Mouse (Mus musculus) CD4-positive, CD25-positive, alpha-beta regulatory T cell, adult 4 months (primary cell): ENCODE results near the gene Zfp869. TPM values are rescaled to one million over a fixed set of nuclear protein-coding genes. Genes with fewer than 3 reads are reported as not detected.
"Not testable (repeated sequence)": the region's sequence is repeated elsewhere in the genome, so short reads cannot be mapped to it uniquely, and the experiment has no call there.

ENCODE experiments used
- ATAC-seq: one replicate; pipeline ENCODE4 v1.8.0; 2017
- polyA plus RNA-seq, 2 experiments: library from polyadenylated mRNA; unstranded; fragments of 100-300 nt; shearing (Covaris generic); gene quantifications; one replicate each; pipeline ENCODE4 v1.2.1; 2017

Zfp869 gene
- 10 to 100 TPM; 49.1 to 73.3 TPM for polyA plus RNA-seq

DNA sequence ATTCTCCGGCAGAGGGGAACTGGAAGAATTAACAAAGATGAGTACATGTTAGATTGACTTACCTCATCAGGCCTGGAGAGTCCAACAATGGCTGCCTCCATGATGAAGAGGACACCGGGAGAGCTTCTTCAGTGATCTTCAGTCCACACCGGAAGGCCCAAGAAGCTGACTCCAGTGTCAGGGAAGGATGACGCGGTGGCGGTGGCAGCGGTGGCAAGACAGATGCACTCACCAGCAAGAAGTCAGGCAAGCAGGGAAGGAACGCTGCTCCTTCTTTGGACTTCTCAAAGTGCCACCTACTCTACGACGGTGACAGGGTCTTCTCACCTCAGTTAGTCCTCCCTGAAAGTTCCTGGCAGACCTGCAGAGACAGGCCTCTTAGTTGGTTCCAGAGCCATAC lies at the start of gene Zfp869:
Gene Zfp869, minus strand, starts transcription at position 101 of the 400 bp plus-strand sequence.
- not testable (repeated sequence) for ATAC-seq

DNA sequence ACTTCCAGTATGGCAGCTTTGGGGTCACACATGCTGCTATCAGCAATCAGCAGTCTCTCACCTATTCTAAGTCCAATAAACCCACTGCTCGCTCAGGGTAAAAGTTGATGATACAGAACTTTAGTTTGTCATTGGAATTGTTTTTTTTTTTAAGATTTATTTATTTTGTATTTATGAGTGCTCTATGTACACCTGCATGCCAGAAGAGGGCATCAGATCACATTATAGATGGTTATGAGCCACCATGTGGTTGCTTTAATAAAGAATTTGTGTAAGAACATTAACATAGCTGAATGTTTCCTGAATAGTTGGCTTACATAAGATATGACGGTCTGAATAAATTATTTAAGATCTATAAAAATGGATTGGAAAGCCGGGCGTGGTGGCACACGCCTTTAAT lies 47.8 kb upstream of the Zfp869 start:
- no peak for ATAC-seq

DNA sequence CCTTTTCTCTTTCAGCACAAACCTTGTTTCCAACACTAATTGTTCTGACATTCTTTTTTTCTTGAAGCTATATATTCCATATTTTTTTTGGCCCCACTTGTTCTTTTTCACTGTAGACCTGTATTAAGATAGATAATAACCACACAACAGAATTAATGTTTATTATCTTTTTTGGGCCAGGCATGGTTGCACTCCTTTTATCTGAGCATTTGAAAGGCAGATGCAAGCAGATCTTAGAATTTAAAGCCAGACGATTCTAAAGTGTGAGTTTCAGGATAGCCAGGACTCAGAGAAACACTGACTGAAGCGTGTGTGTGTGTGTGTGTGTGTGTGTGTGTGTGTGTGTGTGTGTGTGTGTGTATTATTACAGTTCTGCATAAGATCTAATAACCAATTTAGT lies 41.9 kb upstream of the Zfp869 start:
- ATAC-seq: no peak

DNA sequence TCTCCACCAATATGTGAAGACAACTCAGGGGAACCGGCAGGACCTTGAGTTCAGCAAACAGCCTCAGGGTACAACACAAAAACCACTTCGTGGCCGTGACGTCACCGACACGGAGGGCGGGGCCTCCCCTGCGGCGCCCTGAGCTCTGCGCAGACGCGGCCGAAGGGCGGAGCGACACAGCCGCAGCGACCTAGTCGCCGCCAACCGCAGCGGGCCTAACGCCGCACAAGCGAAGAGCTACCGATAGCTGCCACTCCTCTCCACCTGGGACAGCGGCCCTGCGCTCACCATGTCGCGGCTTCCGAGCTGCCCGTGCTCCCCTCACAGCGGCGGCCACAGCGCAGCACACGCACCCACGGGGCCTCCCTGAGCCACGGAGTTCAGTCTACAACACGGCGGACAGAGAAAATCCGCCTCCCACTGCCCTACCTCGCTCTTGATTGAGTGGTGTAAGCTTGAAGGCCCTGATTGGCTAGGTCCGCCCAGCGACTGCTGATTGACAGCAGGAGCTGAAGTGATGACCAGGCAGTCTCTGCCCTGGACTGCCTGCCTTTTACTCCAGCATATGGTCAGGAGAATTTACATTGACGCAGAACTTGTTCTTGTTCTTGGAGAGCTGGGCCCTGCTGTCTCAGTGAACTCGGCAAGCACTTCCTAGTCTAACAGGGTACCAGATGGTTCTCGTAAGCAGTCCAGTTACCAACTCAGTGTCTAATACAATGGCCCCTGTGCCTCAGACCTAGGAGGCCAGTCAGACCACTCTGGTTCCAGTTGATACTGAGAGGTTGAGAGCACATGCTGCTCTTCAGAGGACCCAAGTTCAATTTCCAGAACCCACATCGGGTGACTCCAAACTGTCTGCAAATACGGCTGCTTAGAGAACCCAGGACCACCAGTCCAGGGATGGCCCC lies 39.3 kb upstream of the Zfp869 start, which contains the start of gene Zfp963:
Gene Zfp963, minus strand, starts transcription at position 427 of the 911 bp plus-strand sequence.
- peak; percentile 93 for ATAC-seq

DNA sequence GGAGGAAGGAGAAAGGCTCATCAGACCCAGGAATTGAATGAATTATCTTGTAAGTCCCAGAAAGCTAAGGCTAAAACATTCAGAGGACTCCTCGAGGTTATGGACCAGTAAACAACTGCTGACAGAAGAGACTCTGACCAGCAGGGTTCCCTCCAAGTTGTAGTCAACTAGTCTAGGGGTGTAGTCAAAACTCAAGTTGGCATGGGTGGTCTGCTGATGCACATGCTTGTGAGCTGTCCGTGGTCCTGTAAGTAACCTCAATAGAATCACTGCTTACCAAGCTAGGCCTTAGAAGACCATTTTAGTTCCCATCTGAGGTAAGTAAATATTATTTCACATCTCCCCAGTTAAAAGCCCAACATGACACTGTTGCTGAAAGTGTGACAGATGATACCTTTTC lies 30.7 kb upstream of the Zfp869 start:
- no peak for ATAC-seq

DNA sequence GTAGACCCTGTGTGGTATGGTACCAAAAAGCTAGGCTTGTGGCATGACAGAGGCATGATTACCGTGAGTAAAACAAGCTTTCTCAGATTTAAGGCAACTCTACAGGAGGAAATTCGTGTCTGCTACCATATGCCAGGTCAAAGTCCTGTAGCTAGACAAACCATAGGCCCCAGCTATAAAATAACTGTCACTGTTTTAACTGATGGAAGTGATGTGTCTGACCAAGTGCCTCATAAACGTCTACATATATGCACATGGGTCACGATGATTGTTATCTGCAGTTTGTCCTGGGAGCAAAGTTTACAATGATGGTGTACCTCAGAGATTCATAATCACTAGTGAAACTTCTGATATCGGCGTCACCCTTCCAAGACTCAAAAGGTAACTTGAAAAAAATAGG lies 30.2 kb upstream of the Zfp869 start:
- ATAC-seq: no peak

DNA sequence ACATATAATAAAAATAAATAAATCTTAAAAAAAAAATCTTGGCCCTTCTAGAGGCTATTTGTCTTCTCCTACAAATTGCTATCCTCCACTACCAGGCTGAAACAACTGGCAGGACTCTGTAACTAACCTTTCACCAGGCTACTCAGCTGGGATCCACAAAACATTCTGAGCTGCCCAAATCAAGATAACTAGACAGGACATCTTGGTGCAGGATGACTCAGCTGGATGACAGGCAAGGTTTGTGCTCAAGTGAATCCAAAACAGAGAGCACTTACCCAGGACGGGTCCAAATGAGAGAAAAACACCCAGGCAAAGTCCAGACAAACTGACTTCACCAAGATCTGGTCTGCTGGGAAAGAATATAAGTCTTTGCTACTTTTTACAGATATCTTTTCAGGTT lies 25.0 kb upstream of the Zfp869 start:
- ATAC-seq: no peak

DNA sequence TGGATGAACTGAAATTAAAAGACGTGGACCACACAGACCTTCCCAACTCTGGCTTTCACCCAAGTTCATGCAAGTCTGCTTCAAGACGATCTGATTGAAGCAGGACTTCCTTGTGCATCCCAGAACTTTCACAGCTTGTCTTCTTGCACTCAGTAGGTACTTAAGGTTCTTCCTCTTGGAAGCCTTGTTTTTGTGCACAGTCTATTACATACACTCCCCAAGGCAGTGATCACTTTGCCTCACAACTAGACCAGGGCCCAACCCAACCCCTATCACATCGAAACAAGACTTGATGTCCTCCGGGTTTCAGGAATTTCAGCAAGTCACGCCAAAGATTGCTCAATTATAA lies 6.7 kb upstream of the Zfp869 start:
- ATAC-seq: no peak

DNA sequence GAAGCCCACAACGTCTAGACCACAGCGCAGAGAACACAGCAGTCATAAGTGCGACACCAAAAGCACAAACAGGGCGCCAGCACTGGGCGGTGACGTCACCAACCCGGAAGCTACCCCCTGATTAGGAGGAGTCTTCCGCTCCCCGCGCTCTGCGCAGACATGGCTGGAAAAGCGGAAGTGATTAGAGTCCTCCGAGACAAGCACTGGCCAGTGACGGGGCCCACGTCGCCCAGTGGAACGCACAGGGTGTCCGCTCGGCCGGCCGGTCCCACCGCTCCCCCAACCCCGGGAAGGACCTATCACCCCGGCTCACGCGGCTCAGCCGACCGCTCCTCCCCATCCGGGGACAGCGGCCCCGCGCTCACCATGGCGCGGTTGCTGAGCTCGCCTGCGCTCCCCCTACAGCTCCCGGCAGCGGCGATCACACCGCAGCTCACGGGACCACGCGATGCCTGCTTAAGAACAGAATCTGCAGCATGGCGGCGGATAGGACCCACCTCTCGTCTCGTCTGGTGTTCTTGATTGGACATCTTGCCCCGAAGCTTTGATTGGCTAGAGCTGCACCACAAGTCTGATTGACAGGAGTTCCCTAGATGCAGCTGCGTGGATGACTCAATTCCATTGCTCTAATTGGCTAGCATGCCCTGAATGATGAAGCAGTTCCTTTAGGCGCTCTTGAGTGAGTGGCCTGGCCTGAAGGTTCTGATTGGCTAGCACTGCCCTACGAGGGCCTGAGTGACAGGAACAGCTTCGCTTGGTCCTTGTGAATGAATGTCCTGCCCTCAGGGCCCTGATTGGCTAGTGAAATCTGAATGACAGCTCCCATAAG lies 6.1 kb upstream of the Zfp869 start:
- peak; percentile 94 for ATAC-seq

DNA sequence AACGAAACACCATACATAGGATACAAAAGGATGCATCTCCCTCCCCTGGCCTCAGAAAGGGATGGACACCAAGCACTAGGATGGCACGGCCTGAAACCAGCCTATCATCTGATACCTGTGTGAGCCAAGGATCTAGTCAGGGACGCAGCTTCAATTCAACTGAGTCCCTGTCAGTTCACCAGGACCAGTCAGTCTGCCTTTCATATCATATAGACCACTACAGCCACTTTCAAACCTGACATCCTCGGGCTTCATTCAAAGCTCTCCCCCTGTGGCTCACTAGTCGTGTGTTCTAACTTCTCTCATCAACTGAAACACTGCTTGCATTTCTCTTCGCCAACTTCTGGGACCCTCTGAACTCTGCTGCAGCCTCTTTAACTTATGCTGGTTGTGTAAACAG lies 4.8 kb upstream of the Zfp869 start:
- ATAC-seq: no peak

DNA sequence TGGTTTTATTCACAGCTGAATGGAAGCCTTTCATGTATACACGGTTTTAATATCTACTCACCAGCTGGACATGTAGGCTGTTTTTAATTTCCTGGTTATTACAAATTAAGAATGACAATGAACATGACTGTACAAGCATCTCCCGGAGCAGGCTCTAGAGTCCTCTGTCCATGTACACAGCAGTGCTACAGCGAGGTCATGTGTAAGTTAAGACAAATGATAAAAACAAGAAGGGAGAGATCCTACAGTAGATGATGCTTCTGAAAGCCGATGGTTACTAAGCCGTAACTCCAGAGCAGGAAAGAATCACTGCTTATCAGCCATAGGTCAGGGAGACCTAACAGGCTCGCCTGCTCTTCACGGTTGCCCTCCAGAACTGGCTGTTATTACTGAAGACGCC lies 3.0 kb upstream of the Zfp869 start:
- ATAC-seq: no peak

DNA sequence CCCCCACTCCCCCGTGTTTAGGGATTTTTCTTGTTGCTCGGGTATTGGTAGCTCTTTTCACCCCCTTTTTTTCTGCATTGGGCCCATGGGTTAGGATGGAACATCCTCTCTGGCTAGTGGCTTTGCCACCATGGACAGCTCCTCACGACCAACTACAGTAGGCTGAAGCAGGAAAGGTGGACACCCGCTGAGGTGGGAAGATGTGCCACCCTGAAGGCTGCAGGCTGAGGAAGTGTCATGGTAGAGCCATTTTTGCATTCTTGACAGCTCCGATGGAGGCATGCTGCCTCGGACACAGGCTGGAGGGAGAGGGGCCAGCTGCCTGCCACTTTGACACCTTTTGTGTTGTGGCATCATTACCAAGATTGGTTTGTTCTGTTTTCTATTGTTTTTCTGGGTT lies 8.7 kb downstream of the Zfp869 start:
- no peak for ATAC-seq

DNA sequence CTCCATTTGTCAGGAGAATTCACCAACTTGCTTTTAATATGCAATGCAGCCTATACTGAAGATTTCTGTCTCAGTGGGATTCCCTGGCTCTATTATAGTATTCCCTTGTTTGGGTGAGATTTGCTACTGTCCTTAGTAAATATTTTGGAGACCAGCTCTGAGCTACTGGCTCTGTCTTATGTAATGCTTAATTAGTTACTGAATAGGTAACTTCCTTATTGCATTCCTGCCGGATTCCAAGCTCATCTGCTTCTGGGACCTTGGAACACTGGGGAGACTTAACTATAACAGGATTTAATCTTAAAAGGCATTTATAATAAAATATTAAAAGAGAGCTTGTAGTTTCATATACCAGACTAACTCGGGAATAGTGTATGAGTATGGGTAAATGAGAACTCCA lies 45.5 kb downstream of the Zfp869 start:
- ATAC-seq: not testable (repeated sequence)

DNA sequence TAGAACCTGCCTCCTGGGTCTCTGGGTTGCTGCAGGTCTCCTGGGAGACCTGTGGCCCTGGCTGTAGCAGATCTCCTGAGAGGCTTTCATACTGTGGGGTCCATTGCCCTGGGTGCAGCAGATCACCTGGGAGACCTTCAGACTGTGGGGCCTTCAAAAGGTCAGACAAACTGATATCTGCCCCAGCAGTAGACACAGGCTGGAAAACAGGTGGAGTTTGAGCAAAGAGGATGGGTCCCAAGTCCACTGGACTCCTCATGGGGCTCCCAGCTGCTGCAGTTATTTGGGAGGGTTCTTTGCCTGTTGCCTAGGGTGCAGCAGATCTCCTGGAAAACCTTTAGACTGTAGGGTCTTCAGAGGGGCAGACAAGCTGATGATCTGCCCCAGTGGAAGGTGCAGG lies 49.2 kb downstream of the Zfp869 start:
- ATAC-seq: no peak

Other genes starting within 250 kb of the Zfp869 start
- gene Gm7697, start 187.7 kb downstream of the Zfp869 start, polyA plus RNA-seq: not detected
- 10 to 100 TPM; 34.9 to 47.5 TPM for gene Zfp868, start 85.2 kb downstream of the Zfp869 start, polyA plus RNA-seq
- gene Zfp964, start 56.2 kb downstream of the Zfp869 start, polyA plus RNA-seq: under 1 TPM; 0.89 to 0.95 TPM
- 1 to 10 TPM; 6.8 to 8.1 TPM for gene Zfp963, start 39.2 kb upstream of the Zfp869 start, polyA plus RNA-seq
- gene Gm20422, start 64.2 kb upstream of the Zfp869 start, polyA plus RNA-seq: 1 to 10 TPM; 2.1 to 3.2 TPM
- 10 to 100 TPM; 20.4 to 28.0 TPM for gene Atp13a1, start 80.4 kb upstream of the Zfp869 start, polyA plus RNA-seq
- 10 to 100 TPM; 16.4 to 23.9 TPM for gene Zfp866, start 80.5 kb upstream of the Zfp869 start, polyA plus RNA-seq
- 100 to 1,000 TPM in 1 of 2 experiments, 10 to 100 TPM in 1; 71.9 to 150 TPM for gene Gmip, start 98.0 kb upstream of the Zfp869 start, polyA plus RNA-seq
- gene Lpar2, start 111.7 kb upstream of the Zfp869 start, polyA plus RNA-seq: under 1 TPM; 0.74 to 0.75 TPM
- 10 to 100 TPM; 10.2 to 17.1 TPM for gene Pbx4, start 121.8 kb upstream of the Zfp869 start, polyA plus RNA-seq
- gene Cilp2, start 177.0 kb upstream of the Zfp869 start, polyA plus RNA-seq: not detected
- gene Tssk6, start 191.5 kb upstream of the Zfp869 start, polyA plus RNA-seq: under 1 TPM in 1 of 2 experiments, not detected in 1; 0.24 TPM
- 100 to 1,000 TPM; 184 to 253 TPM for gene Ndufa13, start 191.8 kb upstream of the Zfp869 start, polyA plus RNA-seq
- 1 to 10 TPM in 1 of 2 experiments, under 1 TPM in 1; 0.91 to 1.6 TPM for gene Yjefn3, start 192.0 kb upstream of the Zfp869 start, polyA plus RNA-seq